ENCODE assay signal across 17 mouse cellular contexts in the genomic region with DNA sequence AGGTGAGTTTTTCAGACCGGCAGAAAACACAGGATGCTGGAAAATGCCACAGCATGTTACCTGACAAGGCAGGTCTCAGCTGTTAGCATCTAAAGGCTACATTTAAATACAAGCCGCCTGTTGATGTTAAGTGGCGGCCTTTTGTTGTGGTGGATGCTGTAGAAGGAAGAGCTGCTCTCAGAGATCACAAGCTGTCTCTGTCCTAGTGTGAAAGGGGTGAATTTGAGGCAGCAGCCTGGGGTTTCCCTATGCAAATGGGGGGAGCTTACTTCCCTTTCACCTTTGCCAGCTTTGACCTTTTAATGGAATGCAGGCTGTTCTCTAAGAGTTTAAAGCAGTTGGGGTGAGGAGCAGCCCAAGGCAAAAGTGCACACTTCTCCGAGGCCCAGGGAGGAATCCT.
DNase-seq lines count a peak whose midpoint lies in the region; ATAC-seq and TF ChIP-seq lines count a peak whose summit lies in the region.
"Had no signal": no experiment of that assay in that cellular context is flagged by ENCODE, and none has a peak within 500 bp of the region (broad histone marks: within the 10 kb centered on the region; RNA-seq: fewer than 3 reads in every experiment).

No protein-coding gene starts in this region.

- no peak overlapping the region for H3K4me2 ChIP-seq in forebrain, embryonic 16.5 days (ENCODE audit: low read length)
- no peak overlapping the region for H3K4me2 ChIP-seq in forebrain, embryonic 11.5 days (ENCODE audit: low read depth, low read length, severe bottlenecking)
- H3K4me2 ChIP-seq: hindbrain, embryonic 12.5 days; liver, embryonic 13.5 days had no signal

- H3K4me3 ChIP-seq in forebrain, embryonic 16.5 days (replicated peaks; ENCODE audit: low read length): no peak overlapping the region
- no peak overlapping the region for H3K4me3 ChIP-seq in forebrain, embryonic 11.5 days (ENCODE audit: low read depth, low read length)
- H3K4me3 ChIP-seq in thymus, adult 2 months (ENCODE audit: control insufficient read depth, insufficient read depth, low read length): no peak overlapping the region
- no peak overlapping the region for H3K4me3 ChIP-seq in ES-E14 (ENCODE audit: insufficient read depth in 1 of 2, low read depth in 1 of 2, low read length in 2 of 2, poor library complexity in 1 of 2, severe bottlenecking in 1 of 2)
- H3K4me3 ChIP-seq: hindbrain, embryonic 12.5 days; liver, embryonic 13.5 days; megakaryocyte, embryonic 14.5 days had no signal

- H3K27me3 ChIP-seq in forebrain, embryonic 16.5 days (replicated peaks; ENCODE audit: control insufficient read depth, insufficient read depth, low read length): no peaks in the 10 kb centered on the region
- H3K27me3 ChIP-seq in forebrain, embryonic 11.5 days (ENCODE audit: control insufficient read depth, insufficient read depth, low read length): no peaks in the 10 kb centered on the region
- no peaks in the 10 kb centered on the region for H3K27me3 ChIP-seq in thymus, adult 2 months (ENCODE audit: control insufficient read depth, insufficient read depth, low read length)
- H3K27me3 ChIP-seq: hindbrain, embryonic 12.5 days; liver, embryonic 13.5 days; megakaryocyte, embryonic 14.5 days had no signal

- WGBS in forebrain, embryonic 16.5 days: 43% methylated on average over 4 of the region's 4 CpGs
- WGBS in forebrain, embryonic 11.5 days: 58% methylated on average over 4 of the region's 4 CpGs
- 48% methylated on average over 4 of the region's 4 CpGs for WGBS in thymus, adult 2 months

- no peaks in the 10 kb centered on the region for H3K9me3 ChIP-seq in forebrain, embryonic 16.5 days (ENCODE audit: control insufficient read depth, low read length)
- no peaks in the 10 kb centered on the region for H3K9me3 ChIP-seq in forebrain, embryonic 11.5 days (ENCODE audit: control insufficient read depth, low read length)
- no peaks in the 10 kb centered on the region for H3K9me3 ChIP-seq in ES-E14 (ENCODE audit: control insufficient read depth, insufficient read depth, low read depth, low read length)
- H3K9me3 ChIP-seq: hindbrain, embryonic 12.5 days; liver, embryonic 13.5 days; megakaryocyte, embryonic 14.5 days had no signal

- DNase-seq in forebrain, embryonic 11.5 days (ENCODE audit: low spot score): no peak
- peak; percentile 13 for DNase-seq in thymus, adult 2 months
- DNase-seq in thymus, postnatal 10 days (ENCODE audit: low spot score in 2 of 2): no peak
- DNase-seq in ES-E14 (ENCODE audit: low read depth, low spot score): no peak
- no peak for DNase-seq in cerebellum, adult 11-12 months
- no peak for DNase-seq in gastrocnemius, postnatal 25 days
- DNase-seq: adrenal gland, postnatal 10 days; cerebellum, postnatal 10 days; embryo, embryonic 11 days; kidney, postnatal 36 days; liver, embryonic 13.5 days; retina, postnatal 1 day had no signal

- no peak for TF ChIP-seq CTCF in thymus, adult 2 months (IDR thresholded peaks at IDR 0.05; ENCODE audit: borderline replicate concordance, control insufficient read depth, extremely low read depth, insufficient read depth, low read length, poor library complexity)

- no peak for ATAC-seq in forebrain, embryonic 16.5 days
- no peak for ATAC-seq in forebrain, embryonic 11.5 days (replicated peaks; ENCODE audit: low FRiP score)
- 0 out of 2 replicates have a peak, but pooled peaks have one; percentile 19 for ATAC-seq in neutrophil, adult 5-6 weeks (ENCODE audit: extremely low read depth, insufficient number of reproducible peaks, low FRiP score, poor library complexity, severe bottlenecking)
- ATAC-seq: intestine, postnatal 0 days had no signal

- no peaks in the 10 kb centered on the region for H3K4me1 ChIP-seq in forebrain, embryonic 16.5 days (replicated peaks; ENCODE audit: control insufficient read depth, insufficient read depth, low read length)
- H3K4me1 ChIP-seq in forebrain, embryonic 11.5 days (replicated peaks; ENCODE audit: control insufficient read depth, insufficient read depth, low read length): no peaks in the 10 kb centered on the region
- peaks cover 5% of the 10 kb centered on the region for H3K4me1 ChIP-seq in thymus, adult 2 months (replicated peaks; ENCODE audit: control insufficient read depth, insufficient read depth, low read length)
- H3K4me1 ChIP-seq in ES-E14 (ENCODE audit: control insufficient read depth in 2 of 2, insufficient read depth in 2 of 2, low read length in 2 of 2, poor library complexity in 1 of 2): peaks cover 17 to 20% of the 10 kb centered on the region in 2 experiments
- H3K4me1 ChIP-seq: hindbrain, embryonic 12.5 days; liver, embryonic 13.5 days; megakaryocyte, embryonic 14.5 days had no signal

- TF ChIP-seq POLR2A in thymus, adult 2 months (IDR thresholded peaks at IDR 0.05; ENCODE audit: control insufficient read depth, extremely low read depth, insufficient read depth, low read length, poor library complexity): no peak

- H3K36me3 ChIP-seq in forebrain, embryonic 16.5 days (ENCODE audit: control insufficient read depth, insufficient read depth): 0 out of 2 replicates have a peak, but pooled peaks cover 2% of the 10 kb centered on the region
- no peaks in the 10 kb centered on the region for H3K36me3 ChIP-seq in forebrain, embryonic 11.5 days (ENCODE audit: control insufficient read depth, insufficient read depth, low read length)
- peaks cover 5% of the 10 kb centered on the region for H3K36me3 ChIP-seq in thymus, adult 2 months (ENCODE audit: control insufficient read depth, insufficient read depth, low read length)
- peaks cover 20% of the 10 kb centered on the region for H3K36me3 ChIP-seq in ES-E14 (ENCODE audit: control insufficient read depth, insufficient read depth, low read length, poor library complexity, severe bottlenecking)

- H3K27ac ChIP-seq in forebrain, embryonic 16.5 days (ENCODE audit: low read length): 0 out of 2 replicates have a peak overlapping the region, but pooled peaks have one; percentile 18
- no peak overlapping the region for H3K27ac ChIP-seq in forebrain, embryonic 11.5 days (ENCODE audit: low read depth, low read length)
- no peak overlapping the region for H3K27ac ChIP-seq in thymus, adult 2 months (ENCODE audit: control insufficient read depth, insufficient read depth, low read length)
- H3K27ac ChIP-seq in ES-E14 (ENCODE audit: insufficient read depth, low read depth, low read length, poor library complexity, severe bottlenecking): peak overlapping the region; percentile 86
- H3K27ac ChIP-seq: hindbrain, embryonic 12.5 days; liver, embryonic 13.5 days had no signal

- in situ Hi-C loops in ES-E14 (cut with MboI; ENCODE audit: low sequenced_read_pairs in 2 of 2, unreplicated experiment in 2 of 2): loop anchor here in 1 of 2 experiments (25.0 kb wide), 1 partner anchor 1153 kb away; no protein-coding TSS in a partner anchor

- H3K9ac ChIP-seq in forebrain, embryonic 16.5 days (replicated peaks; ENCODE audit: low read depth, low read length): no peak overlapping the region
- no peak overlapping the region for H3K9ac ChIP-seq in forebrain, embryonic 11.5 days (ENCODE audit: low read length)
- no peak overlapping the region for H3K9ac ChIP-seq in ES-E14 (ENCODE audit: insufficient read depth, low read depth, low read length, poor library complexity, severe bottlenecking)
- H3K9ac ChIP-seq: hindbrain, embryonic 12.5 days; liver, embryonic 13.5 days had no signal

TF ChIP-seq in ES-E14, 5 proteins besides CTCF, POLR2A, EP300 and RAD21:
- no peak for TF ChIP-seq ZC3H11A (IDR thresholded peaks at IDR 0.05; ENCODE audit: borderline replicate concordance, low read depth, low read length)
- TF ChIP-seq ZNF384 (IDR thresholded peaks at IDR 0.05; ENCODE audit: low read depth, low read length): no peak
TF ChIP-seq in ES-E14: peak in this region for 0.

Comparison
In these comparisons a context has a peak if more than half of its experiments do, and no peak if none do; other contexts are left out.
1. H3K27ac ChIP-seq: peak in forebrain, embryonic 16.5 days (single experiment) and ES-E14 (single experiment); none in forebrain, embryonic 11.5 days (single experiment) and thymus, adult 2 months (single experiment).